Mouse (Mus musculus): Measurements from ENCODE around the gene Vps18. TPM values are rescaled to one million over a fixed set of nuclear protein-coding genes. Genes with fewer than 3 reads are reported as not detected.

Vps18 gene
- total and polyA plus RNA-seq, 3 experiments: 10.2 to 12.2 (median 12.2) TPM

- TF ChIP-seq CTCF (IDR thresholded peaks at IDR 0.05): no peak
- no peak for TF ChIP-seq EP300 (IDR thresholded peaks at IDR 0.05; ENCODE audit: insufficient read depth, low read depth, low read length)
- intact Hi-C loops (cut with DNase I): no loop called here
- no peaks in the 10 kb centered on the region for H3K36me3 ChIP-seq (ENCODE audit: control insufficient read depth, insufficient read depth, low read length)
- H3K4me3 ChIP-seq: no peak overlapping the region
- WGBS: 91% methylated on average over 23 of the region's 23 CpGs
- no peaks in the 10 kb centered on the region for H3K4me1 ChIP-seq (ENCODE audit: control insufficient read depth, insufficient read depth, low read length)
- H3K27ac ChIP-seq: no peak overlapping the region
- H3K79me2 ChIP-seq (replicated peaks; ENCODE audit: control insufficient read depth, insufficient read depth, low read length): no peaks in the 10 kb centered on the region
- no peak for DNase-seq
- H3K9ac ChIP-seq (ENCODE audit: low read depth, low read length): no peak overlapping the region
- H3K27me3 ChIP-seq (ENCODE audit: control insufficient read depth, insufficient read depth, low read length): no peaks in the 10 kb centered on the region
Observed at GRCm38 (mm10) chr2:119277810-119278209, 10.7 kb upstream of the Vps18 start.

GRCm38 (mm10) chr2:119281899-119282565, 6.5 kb upstream of the Vps18 start:
- intact Hi-C loops (cut with DNase I): no loop called here
- WGBS: 57% methylated on average over 7 of the region's 7 CpGs
- H3K4me1 ChIP-seq (ENCODE audit: control insufficient read depth, insufficient read depth, low read length): no peaks in the 10 kb centered on the region
- no peak overlapping the region for H3K4me3 ChIP-seq
- DNase-seq: no peak
- H3K36me3 ChIP-seq (ENCODE audit: control insufficient read depth, insufficient read depth, low read length): no peaks in the 10 kb centered on the region
- H3K9ac ChIP-seq (ENCODE audit: low read depth, low read length): no peak overlapping the region
- no peaks in the 10 kb centered on the region for H3K27me3 ChIP-seq (ENCODE audit: control insufficient read depth, insufficient read depth, low read length)
- TF ChIP-seq EP300 (IDR thresholded peaks at IDR 0.05; ENCODE audit: insufficient read depth, low read depth, low read length) (no peak), POLR2A (IDR thresholded peaks at IDR 0.05; ENCODE audit: insufficient read depth, low read depth, low read length) (no peak), CTCF (IDR thresholded peaks at IDR 0.05) (no peak)
- H3K79me2 ChIP-seq (replicated peaks; ENCODE audit: control insufficient read depth, insufficient read depth, low read length): no peaks in the 10 kb centered on the region
- no peak overlapping the region for H3K27ac ChIP-seq

- no peaks in the 10 kb centered on the region; the same call in 1 of the 2 replicates for H3K79me2 ChIP-seq (replicated peaks; ENCODE audit: control insufficient read depth, insufficient read depth, low read length)
- H3K4me3 ChIP-seq: no peak overlapping the region
- H3K27me3 ChIP-seq (ENCODE audit: control insufficient read depth, insufficient read depth, low read length): no peaks in the 10 kb centered on the region
- intact Hi-C loops (cut with DNase I): loop anchor here (5.0 kb wide), 1 partner anchor 240 kb away; the partner anchor contains the start of gene Knl1
- H3K27ac ChIP-seq: no peak overlapping the region
- H3K9ac ChIP-seq (ENCODE audit: low read depth, low read length): no peak overlapping the region
- no peak for DNase-seq
- no peaks in the 10 kb centered on the region for H3K36me3 ChIP-seq (ENCODE audit: control insufficient read depth, insufficient read depth, low read length)
- no peaks in the 10 kb centered on the region for H3K4me1 ChIP-seq (ENCODE audit: control insufficient read depth, insufficient read depth, low read length)
- 92% methylated on average over 5 of the region's 5 CpGs for WGBS
- no peak for TF ChIP-seq CTCF (IDR thresholded peaks at IDR 0.05)
- TF ChIP-seq EP300 (IDR thresholded peaks at IDR 0.05; ENCODE audit: insufficient read depth, low read depth, low read length): no peak
- no peak for TF ChIP-seq POLR2A (IDR thresholded peaks at IDR 0.05; ENCODE audit: insufficient read depth, low read depth, low read length)
Observed at GRCm38 (mm10) chr2:119287372-119287771, 1.2 kb upstream of the Vps18 start.

GRCm38 (mm10) chr2:119289014-119289416, 475 bp downstream of the Vps18 start:
- H3K4me3 ChIP-seq: peak overlapping the region; percentile 64
- H3K36me3 ChIP-seq (ENCODE audit: control insufficient read depth, insufficient read depth, low read length): no peaks in the 10 kb centered on the region
- no peaks in the 10 kb centered on the region; the same call in 1 of the 2 replicates for H3K79me2 ChIP-seq (replicated peaks; ENCODE audit: control insufficient read depth, insufficient read depth, low read length)
- no peaks in the 10 kb centered on the region for H3K4me1 ChIP-seq (ENCODE audit: control insufficient read depth, insufficient read depth, low read length)
- H3K27ac ChIP-seq: peak overlapping the region; percentile 83
- WGBS: under 1% methylated on average over 11 of the region's 11 CpGs
- intact Hi-C loops (cut with DNase I): loop anchor here (2.0 to 5.0 kb wide), 2 partner anchors 176 to 242 kb away; partner anchors contain the start of genes Knl1 and Rad51
- no peak for DNase-seq
- TF ChIP-seq CTCF (IDR thresholded peaks at IDR 0.05): no peak
- no peak for TF ChIP-seq EP300 (IDR thresholded peaks at IDR 0.05; ENCODE audit: insufficient read depth, low read depth, low read length)
- no peak for TF ChIP-seq POLR2A (IDR thresholded peaks at IDR 0.05; ENCODE audit: insufficient read depth, low read depth, low read length)
- no peaks in the 10 kb centered on the region for H3K27me3 ChIP-seq (ENCODE audit: control insufficient read depth, insufficient read depth, low read length)
- H3K9ac ChIP-seq (ENCODE audit: low read depth, low read length): peak overlapping the region; percentile 73

GRCm38 (mm10) chr2:119292281-119292680, 3.7 kb downstream of the Vps18 start:
- intact Hi-C loops (cut with DNase I): no loop called here
- WGBS: 93% methylated on average over 5 of the region's 5 CpGs
- no peaks in the 10 kb centered on the region; the same call in 1 of the 2 replicates for H3K36me3 ChIP-seq (ENCODE audit: control insufficient read depth, insufficient read depth, low read length)

GRCm38 (mm10) chr2:119292852-119293251, 4.3 kb downstream of the Vps18 start:
- H3K27me3 ChIP-seq (ENCODE audit: control insufficient read depth, insufficient read depth, low read length): no peaks in the 10 kb centered on the region
- peaks cover 3% of the 10 kb centered on the region; the same call in 1 of the 2 replicates for H3K79me2 ChIP-seq (replicated peaks; ENCODE audit: control insufficient read depth, insufficient read depth, low read length)
- H3K4me3 ChIP-seq: no peak overlapping the region
- WGBS: 91% methylated on average over 17 of the region's 17 CpGs
- intact Hi-C loops (cut with DNase I): no loop called here
- H3K27ac ChIP-seq: no peak overlapping the region
- H3K9ac ChIP-seq (ENCODE audit: low read depth, low read length): no peak overlapping the region
- DNase-seq: no peak
- no peaks in the 10 kb centered on the region for H3K4me1 ChIP-seq (ENCODE audit: control insufficient read depth, insufficient read depth, low read length)
- TF ChIP-seq CTCF (IDR thresholded peaks at IDR 0.05) (no peak), POLR2A (IDR thresholded peaks at IDR 0.05; ENCODE audit: insufficient read depth, low read depth, low read length) (no peak), EP300 (IDR thresholded peaks at IDR 0.05; ENCODE audit: insufficient read depth, low read depth, low read length) (no peak)
- H3K36me3 ChIP-seq (ENCODE audit: control insufficient read depth, insufficient read depth, low read length): no peaks in the 10 kb centered on the region; the same call in 1 of the 2 replicates

More at GRCm38 (mm10) chr2:119292281-119292680, 3.7 kb downstream of the Vps18 start:
- no peaks in the 10 kb centered on the region for H3K27me3 ChIP-seq (ENCODE audit: control insufficient read depth, insufficient read depth, low read length)
- H3K79me2 ChIP-seq (replicated peaks; ENCODE audit: control insufficient read depth, insufficient read depth, low read length): peaks cover 3% of the 10 kb centered on the region; the same call in 1 of the 2 replicates
- no peak overlapping the region for H3K27ac ChIP-seq
- TF ChIP-seq POLR2A (IDR thresholded peaks at IDR 0.05; ENCODE audit: insufficient read depth, low read depth, low read length): no peak
- TF ChIP-seq CTCF (IDR thresholded peaks at IDR 0.05): no peak
- no peak for TF ChIP-seq EP300 (IDR thresholded peaks at IDR 0.05; ENCODE audit: insufficient read depth, low read depth, low read length)
- no peak overlapping the region for H3K4me3 ChIP-seq
- no peaks in the 10 kb centered on the region for H3K4me1 ChIP-seq (ENCODE audit: control insufficient read depth, insufficient read depth, low read length)
- DNase-seq: no peak
- no peak overlapping the region for H3K9ac ChIP-seq (ENCODE audit: low read depth, low read length)

All from heart, adult 2 months (tissue).